Mouse (Mus musculus) cerebellum, adult 9-10 months (tissue): ENCODE measurements around the gene Fuz.
"Not testable (repeated sequence)": the region's sequence is repeated elsewhere in the genome, so short reads cannot be mapped to it uniquely, and the experiment has no call there.

ENCODE experiments used
- DNase-seq: peaks from one replicate; pipeline ENCODE4 v3.0.0; 2022

Fuz gene

GRCm38 (mm10) chr7:44860576-44861428 is 35.1 kb upstream of the Fuz start:
- no peak for DNase-seq

- no peak for DNase-seq
These were observed 34.5 kb upstream of the Fuz start for GRCm38 (mm10) chr7:44861429-44861816.

GRCm38 (mm10) chr7:44862434-44862833 is 33.4 kb upstream of the Fuz start:
- DNase-seq, result no peak

GRCm38 (mm10) chr7:44863210-44863609 is 32.7 kb upstream of the Fuz start:
- DNase-seq, result no peak

- DNase-seq, result no peak
These were observed 31.8 kb upstream of the Fuz start for GRCm38 (mm10) chr7:44863982-44864494.

- peak; percentile 59 for DNase-seq
These were observed 31.0 kb upstream of the Fuz start for GRCm38 (mm10) chr7:44864595-44865542.

- peak; percentile 63 for DNase-seq
These were observed 29.4 kb upstream of the Fuz start for GRCm38 (mm10) chr7:44866276-44867009.

GRCm38 (mm10) chr7:44867010-44867702 is 28.7 kb upstream of the Fuz start:
- peak; percentile 58 for DNase-seq

- DNase-seq, result peak; percentile 57
These were observed 28.1 kb upstream of the Fuz start for GRCm38 (mm10) chr7:44867802-44868201.

GRCm38 (mm10) chr7:44868465-44868864 is 27.4 kb upstream of the Fuz start:
- no peak for DNase-seq

GRCm38 (mm10) chr7:44868919-44869696 is 26.8 kb upstream of the Fuz start:
- DNase-seq, result peak; percentile 76

GRCm38 (mm10) chr7:44869697-44870528 is 26.0 kb upstream of the Fuz start, which contains the start of gene Ptov1:
Gene Ptov1, minus strand, starts transcription at chr7:44869788.
- DNase-seq, result peak; percentile 98

- peak; percentile 70 for DNase-seq
These were observed 25.3 kb upstream of the Fuz start for GRCm38 (mm10) chr7:44870614-44871013.

- DNase-seq, result peak; percentile 54
These were observed 24.7 kb upstream of the Fuz start for GRCm38 (mm10) chr7:44871181-44871580.

GRCm38 (mm10) chr7:44871774-44872173 is 24.1 kb upstream of the Fuz start:
- DNase-seq, result not testable (repeated sequence)

GRCm38 (mm10) chr7:44877833-44878232 is 18.0 kb upstream of the Fuz start:
- DNase-seq, result no peak

- no peak for DNase-seq
These were observed 12.8 kb upstream of the Fuz start for GRCm38 (mm10) chr7:44883036-44883435.

- no peak for DNase-seq
These were observed 11.2 kb upstream of the Fuz start for GRCm38 (mm10) chr7:44884637-44885036.

- no peak for DNase-seq
These were observed 8.9 kb upstream of the Fuz start for GRCm38 (mm10) chr7:44886964-44887363.
